Mouse (Mus musculus) myocyte (in vitro differentiated cells): ENCODE measurements around the gene Pls1. TPM values are rescaled to one million over a fixed set of nuclear protein-coding genes. Genes with fewer than 3 reads are reported as not detected.

Experiments used
- H3K27me3 ChIP-seq: one replicate; pipeline ENCODE4 v1.6.1; 2011; ENCODE audit not compliant: control insufficient read depth, insufficient read depth, insufficient read length
- H3K36me3 ChIP-seq: one replicate; pipeline ENCODE4 v1.6.1; 2011; ENCODE audit not compliant: control insufficient read depth, insufficient read depth
- H3K4me2 ChIP-seq: one replicate; pipeline ENCODE4 v1.6.1; 2011; ENCODE audit warnings: low read depth, control low read depth
- H3K4me3 ChIP-seq: one replicate; pipeline ENCODE4 v1.5.1; 2011; ENCODE audit warnings: mild to moderate bottlenecking, control low read depth, moderate library complexity
- H3K79me2 ChIP-seq: one replicate; pipeline ENCODE4 v1.6.1; 2011; ENCODE audit not compliant: control insufficient read depth, insufficient read depth
- H3ac ChIP-seq: one replicate; pipeline ENCODE4 v1.6.1; 2011; ENCODE audit not compliant: control insufficient read depth, insufficient read length
- CEBPB ChIP-seq: IDR thresholded peaks from 2 replicates; pipeline ENCODE4 v1.6.1; 2011; ENCODE audit warnings: mild to moderate bottlenecking, moderate library complexity; ENCODE audit not compliant: poor library complexity, insufficient read depth, severe bottlenecking
- E2F4 ChIP-seq: IDR thresholded peaks from one replicate; pipeline ENCODE4 v1.6.1; 2011; ENCODE audit warnings: mild to moderate bottlenecking, control low read depth, moderate library complexity; ENCODE audit not compliant: insufficient read depth
- MAX ChIP-seq: IDR thresholded peaks from one replicate; pipeline ENCODE4 v1.6.1; 2011; ENCODE audit warnings: low read depth, mild to moderate bottlenecking, control low read depth
- MYOD1 ChIP-seq, 3 experiments: IDR thresholded peaks; one replicate each; pipeline ENCODE4 v1.6.1; 2011; ENCODE audit warnings: control low read depth in 2 of 3, low read depth in 2 of 3, mild to moderate bottlenecking in 2 of 3, moderate library complexity in 1 of 3; ENCODE audit not compliant: insufficient read length in 2 of 3, control insufficient read depth in 1 of 3
- MYOG ChIP-seq, 3 experiments: IDR thresholded peaks; one replicate each; pipeline ENCODE4 v1.6.1; 2011; ENCODE audit warnings: control low read depth in 2 of 3, low read depth in 2 of 3, mild to moderate bottlenecking in 2 of 3; ENCODE audit not compliant: insufficient read length in 2 of 3, control insufficient read depth in 1 of 3, insufficient read depth in 1 of 3
- POLR2A ChIP-seq: IDR thresholded peaks from one replicate; pipeline ENCODE4 v1.6.1; 2011; ENCODE audit warnings: low read depth, mild to moderate bottlenecking, control low read depth, moderate library complexity; ENCODE audit not compliant: insufficient read length
- POLR2AphosphoS2 ChIP-seq: IDR thresholded peaks from one replicate; pipeline ENCODE4 v1.6.1; 2011; ENCODE audit warnings: low read depth, control low read depth; ENCODE audit not compliant: insufficient read length
- REST ChIP-seq: IDR thresholded peaks from one replicate; pipeline ENCODE4 v1.6.1; 2011; ENCODE audit warnings: mild to moderate bottlenecking, control low read depth, moderate library complexity; ENCODE audit not compliant: insufficient read depth, insufficient read length
- SRF ChIP-seq: IDR thresholded peaks from one replicate; pipeline ENCODE4 v1.6.1; 2011; ENCODE audit warnings: low read depth; ENCODE audit not compliant: control insufficient read depth, insufficient read length
- TCF12 ChIP-seq: IDR thresholded peaks from one replicate; pipeline ENCODE4 v1.6.1; 2011; ENCODE audit warnings: mild to moderate bottlenecking, control low read depth; ENCODE audit not compliant: poor library complexity, insufficient read depth, severe bottlenecking
- TCF3 ChIP-seq: IDR thresholded peaks from one replicate; pipeline ENCODE4 v1.6.1; 2011; ENCODE audit warnings: low read depth, control low read depth; ENCODE audit not compliant: insufficient read length
- USF1 ChIP-seq: IDR thresholded peaks from one replicate; pipeline ENCODE4 v1.6.1; 2011; ENCODE audit warnings: low read depth, mild to moderate bottlenecking, control low read depth, moderate library complexity
- polyA plus RNA-seq: library from polyadenylated mRNA; unstranded; fragments of >200 nt; fragmentation: generic; extraction: Trizol; gene quantifications from one replicate; pipeline ENCODE4 v1.2.1, GENCODE M21; 2012; ENCODE audit warnings: missing spikeins

The Pls1 gene
- polyA plus RNA-seq, 1 experiment, result not detected

- Histone ChIP-seq H3K36me3 (no peaks in the 10 kb centered on the region), H3K27me3 (peaks cover 5% of the 10 kb centered on the region), H3K4me2 (no peak overlapping the region), H3ac (no peak overlapping the region), H3K4me3 (no peak overlapping the region), H3K79me2 (no peaks in the 10 kb centered on the region)
- TF ChIP-seq MYOD1 (IDR thresholded peaks at IDR 0.05; ENCODE audit: control insufficient read depth in 1 of 3, insufficient read length in 2 of 3, low read depth in 2 of 3) (no peak), USF1 (no peak), MYOG (IDR thresholded peaks at IDR 0.05; ENCODE audit: control insufficient read depth in 1 of 3, insufficient read depth in 1 of 3, insufficient read length in 2 of 3, low read depth in 2 of 3) (no peak), REST (no peak), TCF12 (no peak), CEBPB (no peak), MAX (no peak), SRF (no peak), POLR2AphosphoS2 (no peak), TCF3 (no peak), POLR2A (no peak), E2F4 (no peak)
Measured at GRCm38 (mm10) chr9:95793986-95794744, 50.9 kb downstream of the Pls1 start.

DNA sequence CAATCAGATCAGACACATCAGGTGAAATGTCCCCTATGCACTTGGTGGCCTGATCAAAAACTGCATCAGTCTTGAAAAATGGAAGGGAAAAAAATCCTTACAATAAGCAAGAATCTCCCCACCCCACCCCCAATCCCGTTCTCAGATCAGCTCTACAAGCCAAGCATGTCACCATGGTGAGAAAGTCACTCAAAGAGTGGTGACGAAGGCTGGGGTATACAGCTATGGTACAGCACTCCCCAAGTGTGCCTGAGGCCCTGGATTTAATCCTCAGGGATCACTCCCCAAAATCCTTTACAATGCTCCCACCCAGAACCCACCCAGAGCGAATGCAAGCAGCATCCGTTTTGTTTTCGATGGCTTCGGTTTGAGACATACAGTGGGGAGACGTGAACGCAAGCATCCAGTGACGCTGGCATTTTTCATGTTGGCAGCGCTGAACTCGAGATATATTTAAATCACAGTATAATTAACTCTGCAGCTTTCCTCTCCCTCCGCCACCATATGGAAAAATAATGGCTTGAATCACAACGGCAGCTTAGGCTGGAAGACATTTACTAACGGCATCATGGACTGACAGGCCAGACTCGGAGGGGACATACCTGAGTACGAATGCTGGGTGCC is 60.1 kb downstream of the Pls1 start:
- Histone ChIP-seq H3K4me2 (no peak overlapping the region), H3K79me2 (no peaks in the 10 kb centered on the region), H3K4me3 (no peak overlapping the region), H3ac (no peak overlapping the region), H3K36me3 (no peaks in the 10 kb centered on the region), H3K27me3 (peaks cover 5% of the 10 kb centered on the region)
- TF ChIP-seq REST, result no peak
- no peak for TF ChIP-seq MAX
- no peak for TF ChIP-seq MYOD1 (IDR thresholded peaks at IDR 0.05; ENCODE audit: control insufficient read depth in 1 of 3, insufficient read length in 2 of 3, low read depth in 2 of 3)
- no peak for TF ChIP-seq E2F4
- no peak for TF ChIP-seq MYOG (IDR thresholded peaks at IDR 0.05; ENCODE audit: control insufficient read depth in 1 of 3, insufficient read depth in 1 of 3, insufficient read length in 2 of 3, low read depth in 2 of 3)
- TF ChIP-seq POLR2A, result no peak
- no peak for TF ChIP-seq POLR2AphosphoS2
- no peak for TF ChIP-seq TCF3

DNA sequence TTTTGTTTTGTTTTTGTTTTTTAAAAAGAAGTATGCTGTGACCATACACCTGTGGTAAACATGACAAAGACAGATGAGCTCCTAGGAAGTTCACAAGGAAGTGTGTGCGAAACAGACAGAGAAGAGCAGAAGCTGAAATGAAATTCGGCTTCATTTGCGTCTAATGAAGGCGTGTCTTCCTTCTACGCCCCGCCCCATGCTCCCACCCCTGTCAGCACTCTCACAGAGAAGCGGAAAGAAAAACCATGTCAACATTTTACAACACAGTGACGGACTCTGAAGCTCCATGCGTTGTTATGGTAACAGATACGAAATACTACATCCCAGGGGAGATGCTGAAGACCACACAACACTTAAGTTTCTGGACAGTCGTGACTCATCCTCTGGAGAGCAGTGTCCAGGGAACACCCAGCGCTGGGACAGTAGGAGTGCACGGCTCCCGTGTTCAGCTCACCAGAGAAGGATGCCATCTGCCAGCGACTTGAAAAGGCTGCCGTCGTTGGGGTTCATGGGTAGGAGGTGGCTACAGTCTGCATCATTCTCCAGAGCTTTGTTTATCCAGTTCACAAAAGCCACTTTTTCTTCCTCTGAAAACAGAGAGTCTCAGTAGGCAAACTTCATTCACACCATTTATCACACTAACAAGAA is 61.3 kb downstream of the Pls1 start:
- TF ChIP-seq MYOD1 (IDR thresholded peaks at IDR 0.05; ENCODE audit: control insufficient read depth in 1 of 3, insufficient read length in 2 of 3, low read depth in 2 of 3), result no peak
- TF ChIP-seq CEBPB, result no peak
- no peak for TF ChIP-seq POLR2A
- TF ChIP-seq TCF12, result no peak
- no peak for TF ChIP-seq POLR2AphosphoS2
- no peak for TF ChIP-seq TCF3
- TF ChIP-seq REST, result no peak
- TF ChIP-seq MAX, result no peak
- TF ChIP-seq E2F4, result no peak
- TF ChIP-seq USF1, result no peak
- no peak for TF ChIP-seq MYOG (IDR thresholded peaks at IDR 0.05; ENCODE audit: control insufficient read depth in 1 of 3, insufficient read depth in 1 of 3, insufficient read length in 2 of 3, low read depth in 2 of 3)
- no peak for TF ChIP-seq SRF
- Histone ChIP-seq H3K4me2 (peak overlapping the region; percentile 66), H3ac (no peak overlapping the region), H3K4me3 (no peak overlapping the region), H3K36me3 (no peaks in the 10 kb centered on the region), H3K79me2 (no peaks in the 10 kb centered on the region), H3K27me3 (peaks cover 11% of the 10 kb centered on the region)

DNA sequence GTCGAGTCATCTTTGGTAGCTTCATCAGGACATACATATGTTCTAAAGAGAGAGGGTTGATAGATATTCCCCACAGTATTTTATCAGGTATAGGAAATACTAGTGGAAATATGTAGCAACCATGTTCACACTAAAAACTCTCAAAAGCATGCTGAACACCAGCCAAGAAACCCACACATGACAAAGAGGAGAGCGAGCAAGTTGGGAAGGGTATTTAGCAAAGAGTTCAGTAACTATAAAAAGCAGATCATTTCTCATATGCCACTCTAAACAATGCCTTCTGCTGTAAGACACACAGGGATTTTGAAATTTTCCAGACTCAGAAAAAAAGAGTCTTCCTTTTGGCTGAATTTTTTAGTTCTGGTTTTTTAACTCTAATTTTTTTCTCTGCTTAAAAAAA is 73.4 kb downstream of the Pls1 start:
- TF ChIP-seq POLR2AphosphoS2 (no peak), MYOG (IDR thresholded peaks at IDR 0.05; ENCODE audit: control insufficient read depth in 1 of 3, insufficient read depth in 1 of 3, insufficient read length in 2 of 3, low read depth in 2 of 3) (no peak), REST (no peak), MYOD1 (IDR thresholded peaks at IDR 0.05; ENCODE audit: control insufficient read depth in 1 of 3, insufficient read length in 2 of 3, low read depth in 2 of 3) (no peak), CEBPB (no peak), E2F4 (no peak), MAX (no peak), SRF (no peak), USF1 (no peak), POLR2A (no peak), TCF12 (no peak), TCF3 (no peak)
- H3K4me3 ChIP-seq, result no peak overlapping the region
- H3K4me2 ChIP-seq, result no peak overlapping the region
- no peaks in the 10 kb centered on the region for H3K79me2 ChIP-seq
- H3K27me3 ChIP-seq, result no peaks in the 10 kb centered on the region
- no peak overlapping the region for H3ac ChIP-seq
- H3K36me3 ChIP-seq, result no peaks in the 10 kb centered on the region
